Mouse (Mus musculus): ENCODE results near the gene Trpm8.

GRCm38 (mm10) chr1:88418943-88419342, 141.5 kb downstream of the Trpm8 start:
- TF ChIP-seq CTCF (IDR thresholded peaks at IDR 0.05; ENCODE audit: extremely low read depth, insufficient read depth, insufficient read length, insufficient replicate concordance), result no peak
- no peak for TF ChIP-seq POLR2A (IDR thresholded peaks at IDR 0.05; ENCODE audit: low read depth, low read length)

Data from spleen, adult 2 months (tissue).